Mouse (Mus musculus) MEL (cell line): ENCODE results near the gene Secisbp2l. TPM values are rescaled to one million over a fixed set of nuclear protein-coding genes. Genes with fewer than 3 reads are reported as not detected.

Experiments used
- DNase-seq: peaks from one replicate; pipeline ENCODE4 v3.0.0; 2011; ENCODE audit warnings: low read depth, low spot score
- H3K27ac ChIP-seq: 2 replicates; pipeline ENCODE4 v1.5.1; 2012; ENCODE audit warnings: low read depth, mild to moderate bottlenecking, control low read depth, low read length, moderate library complexity; ENCODE audit not compliant: control insufficient read depth
- H3K27me3 ChIP-seq, 2 experiments: fragments of 150-350 bp in 1 of 2; sonication (generic) in 1 of 2; 2 replicates each; pipeline ENCODE4 v1.6.1; 2012; ENCODE audit warnings: low read length in 2 of 2, mild to moderate bottlenecking in 2 of 2, improper control_type of control experiment in 1 of 2, moderate library complexity in 1 of 2; ENCODE audit not compliant: insufficient read depth in 2 of 2, control insufficient read depth in 1 of 2
- H3K36me3 ChIP-seq, 2 experiments: 2 replicates each; pipeline ENCODE4 v1.6.1; 2012 to 2014; ENCODE audit warnings: low read length in 2 of 2, improper control_type of control experiment in 1 of 2, inconsistent platforms in 1 of 2, mild to moderate bottlenecking in 1 of 2; ENCODE audit not compliant: insufficient read depth in 2 of 2, control insufficient read depth in 1 of 2
- H3K4me1 ChIP-seq, 2 experiments: fragments of 150-350 bp in 1 of 2; sonication (generic) in 1 of 2; 2 replicates each; pipeline ENCODE4 v1.6.1; 2012; ENCODE audit warnings: low read length in 2 of 2, improper control_type of control experiment in 1 of 2, mild to moderate bottlenecking in 1 of 2; ENCODE audit not compliant: insufficient read depth in 2 of 2, control insufficient read depth in 1 of 2
- H3K4me3 ChIP-seq, 2 experiments: fragments of 150-350 bp in 1 of 2; sonication (generic) in 1 of 2; 2 replicates each; pipeline ENCODE4 v1.5.1; 2012; ENCODE audit warnings: low read depth in 2 of 2, low read length in 2 of 2, mild to moderate bottlenecking in 2 of 2, moderate library complexity in 2 of 2, control low read depth in 1 of 2, improper control_type of control experiment in 1 of 2; ENCODE audit not compliant: control insufficient read depth in 1 of 2, insufficient read depth in 1 of 2
- H3K79me2 ChIP-seq: 2 replicates; pipeline ENCODE4 v1.6.1; 2012; ENCODE audit warnings: mild to moderate bottlenecking, low read length, moderate library complexity; ENCODE audit not compliant: control insufficient read depth, poor library complexity, insufficient read depth
- H3K9ac ChIP-seq: 2 replicates; pipeline ENCODE4 v1.6.1; 2012; ENCODE audit warnings: low read depth, mild to moderate bottlenecking, control low read depth, low read length, moderate library complexity; ENCODE audit not compliant: control insufficient read depth, poor library complexity, severe bottlenecking
- H3K9me3 ChIP-seq: fragments of 150-350 bp; sonication (generic); replicated peaks from 2 replicates; pipeline ENCODE4 v1.6.1; 2012; ENCODE audit warnings: mild to moderate bottlenecking, low read length, improper control_type of control experiment, moderate library complexity; ENCODE audit not compliant: insufficient read depth
- BHLHE40 ChIP-seq: IDR thresholded peaks from 2 replicates; pipeline ENCODE4 v1.6.1; 2012; ENCODE audit warnings: low read depth, mild to moderate bottlenecking, inconsistent platforms, low read length, improper control_type of control experiment, borderline replicate concordance
- CHD1 ChIP-seq: IDR thresholded peaks from 2 replicates; pipeline ENCODE4 v1.6.1; 2012; ENCODE audit warnings: low read depth, mild to moderate bottlenecking, inconsistent platforms, low read length, improper control_type of control experiment
- CHD2 ChIP-seq: IDR thresholded peaks from 2 replicates; pipeline ENCODE4 v1.6.1; 2011; ENCODE audit warnings: low read length, improper control_type of control experiment
- ELF1 ChIP-seq: IDR thresholded peaks from 2 replicates; pipeline ENCODE4 v1.6.1; 2014; ENCODE audit warnings: low read depth, mild to moderate bottlenecking, inconsistent platforms, low read length, improper control_type of control experiment, moderate library complexity
- EP300 ChIP-seq, 2 experiments: IDR thresholded peaks; 2 replicates each; pipeline ENCODE4 v1.6.1; 2011; ENCODE audit warnings: improper control_type of control experiment in 2 of 2, low read length in 2 of 2, low read depth in 1 of 2, mild to moderate bottlenecking in 1 of 2
- ETS1 ChIP-seq: IDR thresholded peaks from 2 replicates; pipeline ENCODE4 v1.6.1; 2012; ENCODE audit warnings: low read depth, mild to moderate bottlenecking, inconsistent platforms, low read length, improper control_type of control experiment, moderate library complexity
- GATA1 ChIP-seq: IDR thresholded peaks from 2 replicates; pipeline ENCODE4 v1.6.1; 2011; ENCODE audit warnings: low read depth, low read length, improper control_type of control experiment
- JUND ChIP-seq: IDR thresholded peaks from 2 replicates; pipeline ENCODE4 v1.6.1; 2011; ENCODE audit warnings: low read depth, mild to moderate bottlenecking, improper control_type of control experiment, low read length
- MAX ChIP-seq: IDR thresholded peaks from 2 replicates; pipeline ENCODE4 v1.6.1; 2011; ENCODE audit warnings: low read length, improper control_type of control experiment
- MAZ ChIP-seq: IDR thresholded peaks from 2 replicates; pipeline ENCODE4 v1.6.1; 2012; ENCODE audit warnings: low read depth, mild to moderate bottlenecking, inconsistent platforms, low read length, improper control_type of control experiment
- NELFE ChIP-seq: IDR thresholded peaks from 2 replicates; pipeline ENCODE4 v1.6.1; 2011; ENCODE audit warnings: low read depth, low read length, improper control_type of control experiment
- NRF1 ChIP-seq: IDR thresholded peaks from 2 replicates; pipeline ENCODE4 v1.6.1; 2014; ENCODE audit warnings: low read depth, mild to moderate bottlenecking, inconsistent platforms, low read length, improper control_type of control experiment, moderate library complexity; ENCODE audit not compliant: poor library complexity, insufficient read depth, severe bottlenecking
- POLR2A ChIP-seq, 2 experiments: IDR thresholded peaks; 2 replicates each; pipeline ENCODE4 v1.6.1; 2011 to 2012; ENCODE audit warnings: low read length in 2 of 2, mild to moderate bottlenecking in 2 of 2, control low read depth in 1 of 2, improper control_type of control experiment in 1 of 2, low read depth in 1 of 2, moderate library complexity in 1 of 2; ENCODE audit not compliant: control insufficient read depth in 1 of 2, insufficient read depth in 1 of 2, poor library complexity in 1 of 2
- POLR2AphosphoS2 ChIP-seq: IDR thresholded peaks from 2 replicates; pipeline ENCODE4 v1.6.1; 2011; ENCODE audit warnings: low read length, improper control_type of control experiment
- POLR2AphosphoS5 ChIP-seq: IDR thresholded peaks from 2 replicates; pipeline ENCODE4 v1.6.1; 2012; ENCODE audit warnings: low read depth, borderline replicate concordance, mild to moderate bottlenecking, inconsistent platforms, low read length, moderate library complexity, mixed read lengths
- SIN3A ChIP-seq: IDR thresholded peaks from 2 replicates; pipeline ENCODE4 v1.6.1; 2012; ENCODE audit warnings: low read length, improper control_type of control experiment, inconsistent platforms
- TAL1 ChIP-seq: IDR thresholded peaks from 2 replicates; pipeline ENCODE4 v1.6.1; 2012; ENCODE audit warnings: mild to moderate bottlenecking, inconsistent platforms, low read length, moderate library complexity, mixed read lengths
- TCF12 ChIP-seq: IDR thresholded peaks from 2 replicates; pipeline ENCODE4 v1.6.1; 2014; ENCODE audit warnings: low read depth, mild to moderate bottlenecking, inconsistent platforms, low read length, improper control_type of control experiment, moderate library complexity
- UBTF ChIP-seq: IDR thresholded peaks from 2 replicates; pipeline ENCODE4 v1.6.1; 2012; ENCODE audit warnings: low read depth, mild to moderate bottlenecking, inconsistent platforms, low read length, improper control_type of control experiment, moderate library complexity, borderline replicate concordance; ENCODE audit not compliant: insufficient read depth
- ZKSCAN1 ChIP-seq: IDR thresholded peaks from 2 replicates; pipeline ENCODE4 v1.6.1; 2012; ENCODE audit warnings: low read depth, mild to moderate bottlenecking, inconsistent platforms, low read length, improper control_type of control experiment, moderate library complexity
- ZMIZ1 ChIP-seq: IDR thresholded peaks from 2 replicates; pipeline ENCODE4 v1.6.1; 2012; ENCODE audit warnings: low read depth, mild to moderate bottlenecking, inconsistent platforms, low read length, improper control_type of control experiment, moderate library complexity
- ZNF384 ChIP-seq: IDR thresholded peaks from 2 replicates; pipeline ENCODE4 v1.6.1; 2012; ENCODE audit warnings: low read depth, mild to moderate bottlenecking, inconsistent platforms, low read length, improper control_type of control experiment
- polyA plus RNA-seq, 2 experiments: library from polyadenylated mRNA; stranded (reverse) in 1 of 2; unstranded in 1 of 2; fragments of >175 nt in 1 of 2; fragments of >200 nt in 1 of 2; gene quantifications; 2 replicates each; pipeline versions ENCODE4 v1.2.1 to v1.2.4; 2012; ENCODE audit warnings: low replicate concordance in 2 of 2, low read depth in 1 of 2; ENCODE audit not compliant: insufficient read length in 2 of 2, insufficient read depth in 1 of 2, missing spikeins in 1 of 2
- total RNA-seq: library from RNA; depleted of rRNA; stranded (reverse); fragments of 300-350 nt; gene quantifications from 2 replicates; pipeline ENCODE4 v1.2.3, GENCODE M21; 2012

The Secisbp2l gene
- total and polyA plus RNA-seq, 3 experiments: 7.6 to 10.9 TPM; not detected in 1

GRCm38 (mm10) chr2:125723408-125724085 is 59.1 kb downstream of the Secisbp2l start:
- Histone ChIP-seq H3K79me2 (no peaks in the 10 kb centered on the region), H3K36me3 (no peaks in the 10 kb centered on the region), H3K4me3 (no peak overlapping the region), H3K4me1 (no peaks in the 10 kb centered on the region), H3K9ac (no peak overlapping the region), H3K27ac (no peak overlapping the region), H3K27me3 (peaks cover 3 to 8% of the 10 kb centered on the region in 2 experiments; a peak in 3 of 4 replicates), H3K9me3 (no peaks in the 10 kb centered on the region)
- peak; percentile 7 for DNase-seq
- TF ChIP-seq POLR2AphosphoS5 (no peak), SIN3A (no peak), ZMIZ1 (no peak), CHD1 (no peak), MAX (no peak), POLR2A (IDR thresholded peaks at IDR 0.05; ENCODE audit: control insufficient read depth in 1 of 2, insufficient read depth in 1 of 2, low read depth in 1 of 2, low read length in 2 of 2, poor library complexity in 1 of 2) (no peak), CHD2 (no peak), ZKSCAN1 (no peak), JUND (no peak)

GRCm38 (mm10) chr2:125723086-125723407 is 59.6 kb downstream of the Secisbp2l start:
- TF ChIP-seq MAZ: no peak
- no peak for TF ChIP-seq BHLHE40
- H3K9me3 ChIP-seq: no peaks in the 10 kb centered on the region
- H3K27me3 ChIP-seq: peaks cover 3 to 8% of the 10 kb centered on the region in 2 experiments; a peak in 3 of 4 replicates

GRCm38 (mm10) chr2:125716599-125716998 is 66.1 kb downstream of the Secisbp2l start:
- H3K27ac ChIP-seq: no peak overlapping the region
- no peaks in the 10 kb centered on the region for H3K79me2 ChIP-seq
- H3K36me3 ChIP-seq: no peaks in the 10 kb centered on the region
- no peaks in the 10 kb centered on the region for H3K9me3 ChIP-seq
- TF ChIP-seq TCF12 (no peak), GATA1 (no peak), EP300 (IDR thresholded peaks at IDR 0.05; ENCODE audit: low read depth in 1 of 2, low read length in 2 of 2) (no peak), UBTF (no peak), SIN3A (no peak), MAX (no peak), BHLHE40 (no peak), POLR2AphosphoS2 (no peak), NELFE (no peak), TAL1 (no peak), ETS1 (no peak), ZNF384 (no peak), ELF1 (no peak), NRF1 (no peak)
- TF ChIP-seq, all 39 proteins: peak for 0
- Histone ChIP-seq H3K4me1 (no peaks in the 10 kb centered on the region), H3K27me3 (peaks cover 0 to 3% of the 10 kb centered on the region in 2 experiments; a peak in 3 of 4 replicates), H3K4me3 (no peak overlapping the region), H3K9ac (no peak overlapping the region)
- DNase-seq: no peak

More at GRCm38 (mm10) chr2:125723086-125723407, 59.6 kb downstream of the Secisbp2l start:
- Histone ChIP-seq H3K36me3 (no peaks in the 10 kb centered on the region), H3K4me3 (no peak overlapping the region), H3K79me2 (no peaks in the 10 kb centered on the region), H3K4me1 (no peaks in the 10 kb centered on the region), H3K27ac (no peak overlapping the region), H3K9ac (no peak overlapping the region)
- no peak for DNase-seq
